Mouse (Mus musculus): Measurements from ENCODE around the gene Btn2a2. TPM values are rescaled to one million over a fixed set of nuclear protein-coding genes. Genes with fewer than 3 reads are reported as not detected.

The Btn2a2 gene
- polyA plus RNA-seq, 1 experiment from 2014 or later = 0.13 TPM

DNA sequence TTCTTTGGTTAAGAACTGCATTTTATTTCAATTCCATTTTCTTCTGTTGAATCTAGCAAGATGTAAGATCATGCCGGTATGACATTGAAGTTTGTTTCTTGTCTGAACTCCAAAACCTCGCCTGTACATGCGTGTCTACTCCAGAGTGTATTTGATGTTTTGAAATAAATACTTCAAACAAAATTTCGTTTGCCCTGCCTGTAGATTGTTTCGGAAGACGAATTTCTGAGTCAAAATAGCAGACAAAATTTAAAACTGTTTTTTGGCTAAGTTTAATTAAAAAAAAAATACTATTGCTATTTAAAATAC, 29.6 kb upstream of the Btn2a2 start:
- no peak for ATAC-seq
- H3K27me3 ChIP-seq = no peaks in the 10 kb centered on the region
- H3K4me2 ChIP-seq (replicated peaks) = peak overlapping the region; percentile 69
- under 1% methylated on average over 6 of the region's 6 CpGs for WGBS
- H3K9ac ChIP-seq (replicated peaks) = no peak overlapping the region
- H3K4me3 ChIP-seq (replicated peaks) = peak overlapping the region; percentile 51
- H3K27ac ChIP-seq = no peak overlapping the region
- H3K4me1 ChIP-seq (replicated peaks) = peaks cover 9% of the 10 kb centered on the region
- no peaks in the 10 kb centered on the region for H3K9me3 ChIP-seq
- no peaks in the 10 kb centered on the region for H3K36me3 ChIP-seq

- H3K36me3 ChIP-seq = no peaks in the 10 kb centered on the region
- H3K4me1 ChIP-seq (replicated peaks) = peaks cover 9% of the 10 kb centered on the region
- no peaks in the 10 kb centered on the region for H3K9me3 ChIP-seq
- no peak overlapping the region; the same call in 1 of the 2 replicates for H3K27ac ChIP-seq
- H3K9ac ChIP-seq (replicated peaks) = no peak overlapping the region
- peak overlapping the region; percentile 51 for H3K4me3 ChIP-seq (replicated peaks)
- H3K27me3 ChIP-seq = no peaks in the 10 kb centered on the region
- H3K4me2 ChIP-seq (replicated peaks) = peak overlapping the region; percentile 69
- peak; percentile 89 for ATAC-seq
- under 1% methylated on average over 27 of the region's 27 CpGs for WGBS
Observed at GRCm38 (mm10) chr13:23517603-23518294, 29.1 kb upstream of the Btn2a2 start.

DNA sequence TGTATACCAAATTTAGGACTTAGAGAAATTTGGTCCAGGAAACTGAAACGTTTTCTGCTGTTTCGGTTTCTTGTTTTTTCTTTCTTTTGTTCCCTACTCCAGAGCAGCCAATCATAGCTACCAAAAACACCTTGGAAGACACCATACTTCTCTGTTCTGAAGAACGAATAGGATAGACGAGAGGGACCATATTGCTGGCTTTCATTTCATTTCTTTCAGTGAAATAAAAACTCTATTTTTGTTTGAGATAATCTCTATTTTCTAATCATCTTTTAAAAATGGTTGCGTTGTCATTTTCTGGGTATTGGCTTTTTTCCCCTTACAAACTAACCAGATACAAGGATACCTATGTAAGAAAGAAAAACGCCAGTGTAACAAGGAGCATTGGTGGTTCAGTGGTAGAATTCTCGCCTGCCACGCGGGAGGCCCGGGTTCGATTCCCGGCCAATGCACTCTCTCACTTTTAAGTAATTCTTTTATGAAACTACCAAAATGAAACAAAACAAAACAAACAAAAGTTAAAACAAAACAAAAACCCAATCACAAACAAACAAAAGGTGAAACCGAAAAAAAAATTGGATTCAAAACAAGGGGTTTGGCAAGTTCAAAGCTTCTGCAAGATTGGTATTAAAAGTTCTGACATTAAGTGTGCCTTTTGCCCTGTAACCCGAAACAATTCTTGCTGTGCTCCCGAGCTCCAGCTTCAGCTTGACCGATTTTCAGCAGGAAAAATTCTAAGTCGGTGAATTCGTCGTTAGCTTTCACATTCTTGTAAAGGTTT, 28.4 kb upstream of the Btn2a2 start:
- H3K4me3 ChIP-seq (replicated peaks) = peak overlapping the region; percentile 51
- no peak overlapping the region; the same call in 1 of the 2 replicates for H3K9ac ChIP-seq (replicated peaks)
- no peak overlapping the region; the same call in 1 of the 2 replicates for H3K27ac ChIP-seq
- H3K4me2 ChIP-seq (replicated peaks) = peak overlapping the region; percentile 69
- H3K27me3 ChIP-seq = no peaks in the 10 kb centered on the region
- peak; percentile 53; the same call in 1 of the 2 replicates for ATAC-seq
- no peaks in the 10 kb centered on the region for H3K36me3 ChIP-seq
- no peaks in the 10 kb centered on the region for H3K9me3 ChIP-seq
- peaks cover 9% of the 10 kb centered on the region for H3K4me1 ChIP-seq (replicated peaks)
- WGBS = under 1% methylated on average over 19 of the region's 19 CpGs

DNA sequence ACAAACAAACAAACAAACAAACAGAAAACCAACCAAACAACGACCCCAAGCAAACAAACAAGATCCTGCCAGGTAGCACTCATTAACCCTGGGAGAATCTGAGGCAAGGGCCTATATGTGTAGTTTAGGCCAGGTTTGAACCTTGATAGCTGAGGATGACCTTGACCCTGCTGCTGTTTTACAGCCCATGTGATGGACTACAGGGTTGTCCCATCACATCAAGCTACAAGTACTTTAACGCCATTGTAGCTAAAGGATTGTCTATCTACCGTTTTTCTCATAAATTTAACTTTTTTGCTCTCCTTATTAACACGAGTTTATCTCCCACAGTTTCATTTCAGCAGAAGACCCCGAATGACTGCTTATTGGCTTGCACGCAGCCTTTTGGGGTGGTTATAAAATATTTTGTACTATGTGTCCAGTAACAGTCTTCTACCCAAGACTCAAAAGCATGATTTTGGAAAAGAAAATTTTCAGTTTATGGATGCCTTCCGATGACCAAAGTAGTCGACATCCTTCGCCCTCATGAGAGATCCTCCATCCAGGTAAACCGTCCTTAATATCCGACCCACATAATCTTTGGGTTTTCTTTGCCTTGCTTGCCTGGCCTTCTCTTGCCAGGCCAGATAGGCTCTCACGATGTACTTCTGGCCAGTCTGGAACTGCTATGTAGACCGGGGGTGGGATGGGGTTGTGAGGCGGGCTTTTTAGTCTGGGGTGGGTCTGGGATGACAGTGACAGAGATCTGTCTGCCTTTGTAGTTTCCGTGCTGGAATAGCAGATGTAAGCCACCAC, 27.4 kb upstream of the Btn2a2 start:
- H3K4me2 ChIP-seq (replicated peaks) = peak overlapping the region; percentile 56
- ATAC-seq = no peak
- H3K36me3 ChIP-seq = no peaks in the 10 kb centered on the region
- peak overlapping the region; percentile 45; the same call in 1 of the 2 replicates for H3K9ac ChIP-seq (replicated peaks)
- H3K4me1 ChIP-seq (replicated peaks) = peaks cover 9% of the 10 kb centered on the region
- H3K27ac ChIP-seq = no peak overlapping the region
- 54% methylated on average over 15 of the region's 15 CpGs for WGBS
- no peaks in the 10 kb centered on the region for H3K9me3 ChIP-seq
- peak overlapping the region; percentile 51 for H3K4me3 ChIP-seq (replicated peaks)
- H3K27me3 ChIP-seq = no peaks in the 10 kb centered on the region

- no peak for ATAC-seq
Observed at GRCm38 (mm10) chr13:23515281-23515680, 26.6 kb upstream of the Btn2a2 start.

GRCm38 (mm10) chr13:23513517-23513916, 24.9 kb upstream of the Btn2a2 start:
- no peaks in the 10 kb centered on the region for H3K9me3 ChIP-seq
- H3K9ac ChIP-seq (replicated peaks) = no peak overlapping the region
- H3K4me1 ChIP-seq (replicated peaks) = peaks cover 5% of the 10 kb centered on the region
- no peaks in the 10 kb centered on the region for H3K36me3 ChIP-seq
- 95% methylated on average over 1 of the region's 1 CpGs for WGBS
- no peaks in the 10 kb centered on the region for H3K27me3 ChIP-seq
- no peak for ATAC-seq
- no peak overlapping the region for H3K27ac ChIP-seq
- no peak overlapping the region for H3K4me2 ChIP-seq (replicated peaks)
- H3K4me3 ChIP-seq (replicated peaks) = no peak overlapping the region

More at GRCm38 (mm10) chr13:23515281-23515680, 26.6 kb upstream of the Btn2a2 start:
- Histone ChIP-seq H3K27me3 (no peaks in the 10 kb centered on the region), H3K4me1 (replicated peaks) (peaks cover 9% of the 10 kb centered on the region), H3K9ac (replicated peaks) (no peak overlapping the region), H3K4me2 (replicated peaks) (no peak overlapping the region), H3K4me3 (replicated peaks) (no peak overlapping the region), H3K36me3 (no peaks in the 10 kb centered on the region), H3K27ac (no peak overlapping the region), H3K9me3 (no peaks in the 10 kb centered on the region)
- WGBS = 79% methylated on average over 5 of the region's 5 CpGs

- Histone ChIP-seq H3K4me2 (replicated peaks) (no peak overlapping the region), H3K4me3 (replicated peaks) (no peak overlapping the region), H3K9me3 (no peaks in the 10 kb centered on the region), H3K27me3 (peaks cover 12% of the 10 kb centered on the region; the same call in 1 of the 2 replicates), H3K9ac (replicated peaks) (no peak overlapping the region), H3K27ac (no peak overlapping the region), H3K36me3 (no peaks in the 10 kb centered on the region), H3K4me1 (replicated peaks) (peaks cover 9% of the 10 kb centered on the region)
- ATAC-seq = no peak
- 47% methylated on average over 1 of the region's 1 CpGs for WGBS
Observed at GRCm38 (mm10) chr13:23510127-23510526, 21.5 kb upstream of the Btn2a2 start.

- Histone ChIP-seq H3K27ac (no peak overlapping the region), H3K4me2 (replicated peaks) (no peak overlapping the region), H3K4me3 (replicated peaks) (no peak overlapping the region), H3K36me3 (no peaks in the 10 kb centered on the region), H3K9ac (replicated peaks) (no peak overlapping the region), H3K4me1 (replicated peaks) (peaks cover 12% of the 10 kb centered on the region), H3K9me3 (no peaks in the 10 kb centered on the region), H3K27me3 (peaks cover 14% of the 10 kb centered on the region; the same call in 1 of the 2 replicates)
- WGBS = 15% methylated on average over 14 of the region's 14 CpGs
- ATAC-seq = no peak
Observed at GRCm38 (mm10) chr13:23506819-23507515, 18.3 kb upstream of the Btn2a2 start.

DNA sequence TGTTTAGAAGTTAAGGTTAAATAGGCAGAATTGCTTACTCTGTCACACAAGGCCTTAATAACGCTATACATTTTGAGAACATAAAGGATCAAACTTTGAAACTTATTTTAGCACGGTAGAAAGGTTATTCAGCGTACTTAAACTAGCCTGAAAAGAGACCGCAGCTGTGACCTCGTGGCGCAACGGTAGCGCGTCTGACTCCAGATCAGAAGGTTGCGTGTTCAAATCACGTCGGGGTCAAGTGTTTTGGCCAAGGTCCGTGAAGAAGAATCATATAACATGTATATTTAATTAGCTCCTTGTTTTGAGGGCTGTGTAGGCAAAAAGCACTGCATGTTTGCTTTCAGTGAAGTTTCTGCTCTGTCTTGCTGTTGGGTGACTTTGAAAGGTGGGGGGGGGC, 17.7 kb upstream of the Btn2a2 start:
- 3% methylated on average over 13 of the region's 13 CpGs for WGBS
- no peak for ATAC-seq
- no peaks in the 10 kb centered on the region for H3K9me3 ChIP-seq
- H3K4me1 ChIP-seq (replicated peaks) = peaks cover 12% of the 10 kb centered on the region
- peak overlapping the region; percentile 41 for H3K4me2 ChIP-seq (replicated peaks)
- peaks cover 20% of the 10 kb centered on the region for H3K27me3 ChIP-seq
- H3K36me3 ChIP-seq = no peaks in the 10 kb centered on the region
- no peak overlapping the region for H3K9ac ChIP-seq (replicated peaks)
- no peak overlapping the region for H3K27ac ChIP-seq
- H3K4me3 ChIP-seq (replicated peaks) = no peak overlapping the region; the same call in 1 of the 2 replicates

DNA sequence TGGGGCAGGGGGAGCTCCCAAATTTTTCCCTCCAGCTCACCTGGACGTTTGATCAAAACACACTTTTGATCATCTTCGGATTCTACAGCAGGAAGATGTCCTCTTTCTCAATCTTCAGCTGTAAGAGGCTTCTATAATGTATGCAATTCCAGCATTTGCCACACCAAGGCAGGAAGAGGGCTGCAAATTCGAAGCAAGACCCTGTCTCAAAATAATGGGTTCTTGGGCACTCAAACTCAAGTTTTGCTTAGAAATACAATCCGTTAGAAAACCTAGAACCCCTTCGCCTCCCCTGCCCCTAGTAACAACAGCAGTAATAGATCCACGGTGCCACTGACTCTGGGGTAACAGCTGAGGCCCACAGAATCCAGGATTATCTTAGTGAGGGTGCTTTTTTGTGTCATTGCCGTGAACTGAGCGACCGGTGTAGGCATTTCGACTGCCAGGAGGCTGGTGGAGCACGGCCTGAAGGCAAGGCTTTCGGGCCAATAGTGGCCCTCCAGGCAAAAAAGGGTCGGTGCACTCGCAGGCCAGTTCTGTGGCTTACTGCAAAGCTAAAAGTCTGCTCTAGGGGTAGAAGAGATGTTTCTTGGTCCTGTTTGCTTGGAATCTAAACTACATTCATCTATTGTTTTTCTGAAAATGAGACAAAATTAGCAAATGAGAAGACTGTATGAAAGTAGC, 17.1 kb upstream of the Btn2a2 start:
- Histone ChIP-seq H3K9ac (replicated peaks) (no peak overlapping the region; the same call in 1 of the 2 replicates), H3K27ac (no peak overlapping the region), H3K36me3 (no peaks in the 10 kb centered on the region), H3K9me3 (no peaks in the 10 kb centered on the region), H3K4me1 (replicated peaks) (peaks cover 12% of the 10 kb centered on the region), H3K4me3 (replicated peaks) (peak overlapping the region; percentile 24), H3K4me2 (replicated peaks) (peak overlapping the region; percentile 41), H3K27me3 (peaks cover 20% of the 10 kb centered on the region)
- ATAC-seq = 0 out of 2 replicates have a peak, but pooled peaks have one; percentile 48
- 6% methylated on average over 14 of the region's 14 CpGs for WGBS

GRCm38 (mm10) chr13:23503797-23504196, 15.1 kb upstream of the Btn2a2 start:
- H3K36me3 ChIP-seq = no peaks in the 10 kb centered on the region
- H3K4me2 ChIP-seq (replicated peaks) = no peak overlapping the region
- H3K27ac ChIP-seq = no peak overlapping the region
- no peak overlapping the region for H3K9ac ChIP-seq (replicated peaks)
- no peaks in the 10 kb centered on the region for H3K9me3 ChIP-seq
- ATAC-seq = no peak
- 3% methylated on average over 9 of the region's 9 CpGs for WGBS
- H3K4me3 ChIP-seq (replicated peaks) = no peak overlapping the region
- H3K4me1 ChIP-seq (replicated peaks) = peaks cover 14% of the 10 kb centered on the region
- H3K27me3 ChIP-seq = peaks cover 28% of the 10 kb centered on the region

Data from midbrain, embryonic 13.5 days (tissue).